ENCODE assay signal across 14 mouse cellular contexts in the genomic region with DNA sequence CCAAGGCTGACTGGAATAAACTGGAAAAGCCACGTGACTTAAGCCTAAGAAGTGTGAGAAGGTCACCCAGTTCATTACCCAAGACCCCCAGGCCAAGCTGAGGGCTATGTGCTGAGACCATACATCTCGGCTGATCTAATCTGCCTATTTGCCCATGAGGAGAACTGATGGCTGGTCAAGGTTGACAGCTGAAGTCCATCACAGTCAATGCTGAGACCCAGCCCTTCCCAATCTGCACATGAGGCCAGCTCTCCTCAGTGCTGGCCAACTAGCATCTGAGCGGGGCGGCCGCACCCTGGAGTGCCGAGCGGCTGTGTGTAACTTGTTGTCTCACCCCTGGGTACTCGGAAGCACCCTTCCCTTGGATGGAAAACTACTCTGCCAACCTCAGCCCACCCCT. TPM values are rescaled to one million over a fixed set of nuclear protein-coding genes. Genes with fewer than 3 reads are reported as not detected.
"Had no signal": no experiment of that assay in that cellular context is flagged by ENCODE, and none has a peak within 500 bp of the region (broad histone marks: within the 10 kb centered on the region; RNA-seq: fewer than 3 reads in every experiment).

No protein-coding gene starts in this region.

- H3K27ac ChIP-seq: limb, embryonic 13.5 days; liver, embryonic 14.5 days; midbrain, embryonic 12.5 days; neural tube, embryonic 13.5 days had no signal

- H3K9me3 ChIP-seq: limb, embryonic 13.5 days; midbrain, embryonic 12.5 days; neural tube, embryonic 13.5 days had no signal

- H3K27me3 ChIP-seq: limb, embryonic 13.5 days; midbrain, embryonic 12.5 days; neural tube, embryonic 13.5 days had no signal

- ATAC-seq: midbrain, embryonic 16.5 days had no signal

- H3K36me3 ChIP-seq: limb, embryonic 13.5 days; midbrain, embryonic 12.5 days; neural tube, embryonic 13.5 days had no signal

- H3K4me1 ChIP-seq: midbrain, embryonic 12.5 days had no signal

- DNase-seq: kidney, postnatal 25 days; layer of hippocampus, adult 9-11 months; lung, adult 18-20 months; right cerebral cortex, postnatal 14 days; thymus, adult 18-20 months; thymus, postnatal 14 days had no signal

- H3K9ac ChIP-seq: limb, embryonic 13.5 days; liver, embryonic 14.5 days; midbrain, embryonic 12.5 days; neural tube, embryonic 13.5 days had no signal

- H3K4me2 ChIP-seq: limb, embryonic 13.5 days; midbrain, embryonic 12.5 days; neural tube, embryonic 13.5 days had no signal

- H3K4me3 ChIP-seq: limb, embryonic 13.5 days; midbrain, embryonic 12.5 days; neural tube, embryonic 13.5 days had no signal

RNA-seq across cellular contexts. Expression of a gene that starts 17.8 kb away (rescaled TPM):
- total RNA-seq: liver, adult 2 months; megakaryocyte-erythroid progenitor cell, adult 5-6 weeks had no signal
- polyA plus RNA-seq: liver, adult 2 months; liver, embryonic 14.5 days; small intestine, adult 2 months had no signal
